Mouse (Mus musculus) frontal cortex, postnatal 25 days (tissue): ENCODE results near the gene Stxbp1.
A peak's percentile ranks its signal among the peaks of the same experiment; 100 is the strongest.

ENCODE experiments used
- DNase-seq, 2 experiments: peaks; one replicate each; pipeline ENCODE4 v3.0.0; 2022; ENCODE audit warnings: low spot score in 2 of 2

Stxbp1 gene

GRCm38 (mm10) chr2:32838147-32838884, 8.7 kb downstream of the Stxbp1 start:
- no peak for DNase-seq

GRCm38 (mm10) chr2:32835588-32835987, 11.5 kb downstream of the Stxbp1 start:
- no peak for DNase-seq

- DNase-seq: no peak
Observed at GRCm38 (mm10) chr2:32834496-32834895, 12.5 kb downstream of the Stxbp1 start.

GRCm38 (mm10) chr2:32828979-32829676, 17.9 kb downstream of the Stxbp1 start:
- no peak for DNase-seq

GRCm38 (mm10) chr2:32825796-32826195, 21.2 kb downstream of the Stxbp1 start:
- DNase-seq: no peak

- no peak for DNase-seq
Observed at GRCm38 (mm10) chr2:32824778-32825177, 22.3 kb downstream of the Stxbp1 start.

GRCm38 (mm10) chr2:32824181-32824580, 22.9 kb downstream of the Stxbp1 start:
- DNase-seq: no peak

GRCm38 (mm10) chr2:32823579-32824154, 23.4 kb downstream of the Stxbp1 start:
- DNase-seq: no peak

- DNase-seq: no peak
Observed at GRCm38 (mm10) chr2:32823153-32823552, 23.9 kb downstream of the Stxbp1 start.

GRCm38 (mm10) chr2:32822643-32823042, 24.4 kb downstream of the Stxbp1 start:
- DNase-seq: no peak

- no peak for DNase-seq
Observed at GRCm38 (mm10) chr2:32821041-32821802, 25.8 kb downstream of the Stxbp1 start.

- DNase-seq: no peak
Observed at GRCm38 (mm10) chr2:32818208-32818607, 28.8 kb downstream of the Stxbp1 start.

GRCm38 (mm10) chr2:32817589-32817988, 29.5 kb downstream of the Stxbp1 start:
- DNase-seq: no peak

GRCm38 (mm10) chr2:32816946-32817581, 30.0 kb downstream of the Stxbp1 start:
- peak in 1 of 2 experiments; percentile 44 for DNase-seq

GRCm38 (mm10) chr2:32816497-32816896, 30.5 kb downstream of the Stxbp1 start:
- DNase-seq: no peak

- DNase-seq: no peak
Observed at GRCm38 (mm10) chr2:32811959-32812358, 35.1 kb downstream of the Stxbp1 start.

- DNase-seq: no peak
Observed at GRCm38 (mm10) chr2:32808816-32809566, 38.1 kb downstream of the Stxbp1 start.

- DNase-seq: no peak
Observed at GRCm38 (mm10) chr2:32798251-32798962, 48.6 kb downstream of the Stxbp1 start.

- DNase-seq: no peak
Observed at GRCm38 (mm10) chr2:32795748-32796418, 51.2 kb downstream of the Stxbp1 start.

- DNase-seq: no peak
Observed at GRCm38 (mm10) chr2:32791297-32791696, 55.7 kb downstream of the Stxbp1 start.
